Mouse (Mus musculus) layer of hippocampus, postnatal 25 days (tissue): ENCODE data around the gene Epha6. TPM values are rescaled to one million over a fixed set of nuclear protein-coding genes. Genes with fewer than 3 reads are reported as not detected.

Source experiments
- DNase-seq, 2 experiments: peaks; one replicate each; pipeline ENCODE4 v3.0.0; 2022; ENCODE audit warnings: mixed read lengths in 2 of 2, low spot score in 1 of 2; ENCODE audit errors: extremely low spot score in 1 of 2
- total RNA-seq, 2 experiments: library from RNA; stranded (reverse); gene quantifications; 2 replicates each; pipeline ENCODE4 v1.2.3; 2021

Epha6 gene
- total RNA-seq, 2 experiments from 2014 or later, result 164 to 228 TPM

DNA sequence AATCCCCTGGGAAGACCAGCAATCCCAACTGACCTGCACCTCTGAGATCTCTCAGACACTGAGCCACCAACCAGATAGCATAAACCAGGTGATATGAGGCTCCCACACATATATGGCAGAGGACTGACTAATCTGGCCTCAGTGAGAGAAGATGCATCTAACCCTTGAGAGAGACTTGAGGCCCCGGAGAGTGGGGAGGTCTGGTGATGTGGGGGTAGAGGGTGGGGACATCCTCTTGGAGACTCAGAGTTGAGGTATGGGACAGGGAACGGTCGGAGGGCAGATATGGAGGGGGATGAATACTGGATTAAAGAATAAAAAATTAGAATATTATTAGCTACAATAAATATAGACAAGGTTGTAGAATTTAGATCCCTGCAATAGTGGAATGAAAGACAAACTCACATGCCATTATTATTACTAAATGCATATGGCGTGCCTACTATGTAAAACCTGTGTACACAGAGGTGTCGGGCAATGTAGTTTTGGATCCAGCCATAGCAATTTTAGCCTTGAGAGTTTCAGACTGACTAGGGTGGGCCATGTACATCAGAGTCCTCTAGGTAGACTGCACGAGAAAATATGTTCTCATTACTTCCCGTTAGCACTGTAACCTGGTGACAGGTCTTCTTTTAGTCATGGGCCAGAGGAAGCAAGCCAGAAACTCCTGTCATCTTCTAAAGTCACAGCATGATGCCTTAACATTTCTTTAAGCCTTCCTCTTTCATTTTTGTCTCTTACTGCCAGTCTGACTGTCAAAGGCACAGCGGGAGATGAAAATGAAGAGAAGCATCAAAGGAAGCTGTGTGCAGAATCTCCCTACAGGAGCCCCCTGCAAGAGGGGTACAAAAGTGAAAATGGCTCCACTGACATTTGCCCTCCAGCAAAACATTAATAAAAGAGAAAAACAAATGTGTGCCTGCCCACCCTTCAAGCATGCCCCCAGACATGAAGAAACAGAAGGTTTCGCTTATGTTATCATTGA, 338.7 kb downstream of the Epha6 start:
- no peak for DNase-seq

DNA sequence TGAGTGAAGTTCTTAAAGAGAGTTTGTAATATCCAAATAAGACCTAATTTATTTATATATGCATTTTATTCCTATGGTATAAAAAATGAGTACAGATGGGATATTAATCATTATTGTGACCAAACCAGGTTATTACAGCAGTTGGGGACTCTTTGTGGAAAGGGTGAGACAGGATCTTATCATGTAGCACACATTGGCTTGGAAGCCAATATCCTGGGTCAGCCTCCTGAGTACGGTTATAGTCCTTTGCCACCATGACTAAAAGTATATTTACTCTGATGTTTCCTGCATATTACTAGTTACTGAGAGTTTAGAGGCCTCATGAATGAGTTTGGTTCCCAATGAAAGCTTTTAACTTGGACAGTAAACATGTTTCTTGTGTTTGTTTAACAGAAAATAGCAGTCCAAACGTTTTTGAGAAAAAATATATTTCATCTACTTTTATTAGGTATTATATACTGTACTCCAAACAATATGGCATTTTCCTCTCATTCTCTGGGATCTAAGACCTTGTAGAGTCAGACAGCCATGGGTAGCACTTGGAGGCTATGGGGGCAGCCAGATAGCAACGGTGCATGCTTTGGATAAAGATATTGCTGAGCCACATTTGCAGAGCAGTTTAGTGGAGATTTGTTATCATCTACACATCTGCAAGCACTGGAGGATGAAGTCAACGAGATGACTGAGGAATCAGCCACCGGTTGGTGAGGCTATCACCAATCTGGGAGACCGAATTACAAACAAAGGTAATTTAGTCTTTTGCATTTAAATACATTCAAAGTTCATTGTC, 340.4 kb downstream of the Epha6 start:
- no peak for DNase-seq

DNA sequence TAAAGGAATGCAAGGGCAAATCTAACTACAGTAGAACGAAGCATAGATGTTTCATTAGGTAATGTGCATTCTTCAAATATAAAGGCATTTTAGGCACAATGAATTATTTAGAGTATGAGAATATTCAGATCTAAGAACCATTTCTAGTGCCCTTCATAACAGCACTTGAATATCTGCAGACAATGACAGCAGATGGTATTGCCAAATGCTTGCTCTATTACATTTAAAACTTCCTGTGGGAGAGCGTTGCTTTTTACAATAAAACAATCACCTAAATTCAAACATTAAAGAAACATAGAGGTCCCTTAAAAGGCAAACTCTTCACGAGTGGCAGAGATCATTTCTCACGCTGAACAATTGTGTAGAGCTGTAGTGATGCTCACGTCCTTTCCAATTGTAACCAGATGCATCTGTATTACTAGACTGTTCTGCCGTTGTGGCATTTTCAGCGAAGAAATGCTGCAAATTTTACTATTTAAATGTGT, 347.1 kb downstream of the Epha6 start:
- DNase-seq, result no peak

DNA sequence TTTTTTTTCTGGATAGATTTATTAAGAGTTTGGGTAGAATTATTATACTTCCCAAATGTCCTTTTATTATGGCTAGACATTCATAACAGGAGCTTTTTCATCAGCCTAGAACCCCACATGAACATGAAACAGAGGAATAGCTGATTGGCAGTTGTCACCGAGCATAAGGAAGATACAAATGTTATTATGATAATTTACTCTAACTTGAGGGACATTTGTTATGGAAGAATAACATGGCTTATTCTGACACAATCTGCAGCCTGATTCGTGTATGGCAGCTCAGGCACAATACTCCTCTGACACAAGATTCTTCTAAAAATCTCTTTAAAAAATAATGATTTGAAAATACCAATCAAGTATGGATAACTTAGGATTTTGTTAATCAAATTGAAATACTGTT, 347.7 kb downstream of the Epha6 start:
- no peak for DNase-seq

DNA sequence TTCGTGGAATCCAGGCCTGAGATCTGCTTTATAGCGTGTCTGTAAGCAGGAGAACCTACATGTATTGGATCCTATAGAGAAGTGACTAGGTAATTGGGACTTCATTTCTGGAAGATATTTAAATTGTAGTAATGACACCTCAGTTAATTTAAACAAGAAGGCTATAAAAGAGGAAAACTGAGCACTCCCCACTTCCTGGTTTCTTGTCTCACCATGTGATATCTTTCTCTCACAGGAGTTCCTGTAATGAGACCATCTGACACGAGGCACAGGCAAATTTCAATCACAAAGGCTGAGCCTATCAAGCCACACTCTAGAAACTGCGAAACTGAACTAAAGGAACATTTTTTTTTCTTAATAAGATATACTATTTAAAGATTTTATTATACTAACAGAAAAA, 348.3 kb downstream of the Epha6 start:
- no peak for DNase-seq

DNA sequence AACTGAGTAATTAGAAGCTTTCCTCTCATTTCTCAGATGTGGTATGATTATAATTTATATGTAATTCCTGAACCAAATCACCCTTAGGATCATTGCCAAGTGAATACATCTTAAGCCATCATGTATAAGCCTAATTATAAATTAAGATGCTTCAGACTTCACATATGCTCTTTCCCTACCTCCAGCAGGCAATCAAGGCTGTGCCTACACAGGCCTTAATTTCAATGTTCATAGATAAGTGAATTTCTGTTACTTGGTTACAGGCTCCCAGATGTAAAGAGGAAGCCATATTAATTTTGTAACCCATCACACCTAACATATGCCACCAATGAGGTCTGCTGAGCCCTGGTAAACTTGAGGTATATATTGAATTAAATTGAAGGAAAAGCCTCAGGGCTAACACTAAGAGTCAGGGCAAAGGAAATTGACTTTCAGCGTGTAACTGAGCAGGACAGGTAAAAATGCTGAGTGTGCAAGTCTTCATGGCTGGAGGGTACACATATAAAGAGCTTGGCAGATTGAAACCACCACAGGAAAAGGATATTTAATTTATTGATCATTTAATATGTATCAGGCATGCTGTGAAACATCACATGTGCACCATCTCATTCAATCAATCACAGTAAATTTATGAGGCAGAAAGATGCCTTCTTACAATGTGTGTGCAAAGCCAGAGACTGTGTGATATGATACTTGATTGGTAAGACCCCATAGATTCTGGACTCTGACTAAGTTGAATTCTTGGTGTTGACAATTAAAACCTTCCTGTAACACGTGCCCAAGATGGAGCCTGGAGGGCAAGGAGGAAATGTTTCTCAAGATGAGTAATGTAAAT, 365.8 kb downstream of the Epha6 start:
- DNase-seq, result no peak

DNA sequence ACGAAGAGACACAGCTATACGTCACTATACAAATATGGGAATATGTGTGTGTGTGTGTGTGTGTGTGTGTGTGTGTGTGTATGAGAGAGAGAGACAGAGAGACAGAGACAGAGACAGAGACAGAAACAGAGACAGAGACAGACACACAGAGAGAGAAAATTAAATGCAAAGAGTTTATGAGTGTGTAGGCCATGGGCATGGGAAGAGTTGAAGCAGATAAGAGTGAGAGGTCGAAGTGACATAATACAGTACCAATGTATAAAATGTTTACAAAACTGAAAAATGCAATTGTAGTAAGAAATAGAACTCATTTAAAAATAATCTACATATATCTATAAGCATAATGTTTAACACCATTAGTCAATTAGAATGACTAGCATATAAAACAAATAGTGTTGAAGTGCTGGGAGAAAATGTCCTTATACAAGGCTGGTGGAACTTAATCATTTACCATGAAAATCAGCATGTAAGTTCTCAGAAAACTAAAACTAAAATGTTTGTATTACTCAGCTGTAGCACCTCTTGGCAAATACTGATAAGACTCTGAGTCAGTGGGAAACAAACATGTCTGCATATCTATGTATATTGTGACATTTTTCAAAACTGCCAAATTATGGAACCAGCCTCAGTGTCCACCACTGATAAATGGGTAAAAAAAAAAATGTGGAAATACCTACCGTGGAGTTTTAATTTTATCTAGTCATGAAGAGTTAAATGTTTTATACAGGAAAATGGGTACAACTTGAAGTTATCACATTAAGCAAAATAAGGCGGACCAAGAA, 371.2 kb downstream of the Epha6 start:
- no peak for DNase-seq

DNA sequence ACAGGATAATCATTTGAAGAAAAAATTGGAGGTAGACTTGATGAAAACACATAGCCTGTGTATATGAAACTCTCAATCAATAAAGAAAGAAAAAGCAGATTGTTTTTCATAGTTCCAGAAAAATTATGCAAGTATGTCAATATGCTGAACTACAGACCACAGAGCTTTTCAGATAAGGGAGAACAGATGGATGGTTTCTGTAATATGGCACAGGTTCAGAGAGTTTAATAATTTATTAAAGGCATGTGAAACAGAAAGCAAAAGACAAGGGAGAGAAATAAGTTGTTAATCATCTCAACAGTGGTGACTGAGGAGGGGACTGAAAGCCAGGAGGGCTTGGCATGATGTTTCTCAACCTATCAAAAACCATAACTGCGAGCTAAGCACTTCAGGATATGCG, 372.3 kb downstream of the Epha6 start:
- DNase-seq, result no peak

DNA sequence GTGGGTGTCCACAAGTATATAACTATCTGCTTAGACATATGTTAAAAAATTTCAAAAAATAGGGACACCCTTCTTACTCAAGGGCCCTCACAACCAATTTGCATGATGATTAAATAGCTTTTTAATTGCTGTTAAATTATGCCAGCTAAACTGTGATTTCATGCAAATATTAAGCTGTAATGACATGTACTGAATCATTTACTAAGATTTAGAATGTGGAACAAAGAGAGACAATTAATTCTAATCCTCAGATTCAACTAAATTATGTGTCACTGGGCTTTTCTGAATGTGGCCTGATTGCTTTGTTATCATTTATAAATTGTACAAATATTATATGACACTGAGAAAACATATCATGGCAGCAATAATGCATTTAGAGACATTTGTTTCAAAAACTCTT, 396.2 kb downstream of the Epha6 start:
- DNase-seq, result no peak

DNA sequence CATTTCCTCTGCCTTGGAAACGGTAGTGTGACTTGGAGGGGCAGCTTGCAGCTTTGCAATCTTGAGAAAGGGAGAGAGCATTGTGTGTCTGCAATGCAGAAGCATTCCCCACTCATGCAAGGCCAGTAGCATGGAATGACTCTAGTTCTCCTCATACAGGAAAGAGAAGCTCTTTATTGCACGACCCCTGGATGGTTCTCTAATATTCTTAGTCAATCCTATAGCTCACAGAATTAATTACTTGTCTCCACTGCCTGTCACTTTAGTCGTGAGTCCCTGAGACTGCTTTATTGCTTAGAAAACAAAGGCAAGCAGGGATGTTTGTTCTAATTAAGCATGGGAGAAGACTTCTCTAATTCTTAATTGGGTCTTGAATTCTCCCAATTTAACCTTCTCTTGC, 429.8 kb downstream of the Epha6 start:
- DNase-seq, result no peak

DNA sequence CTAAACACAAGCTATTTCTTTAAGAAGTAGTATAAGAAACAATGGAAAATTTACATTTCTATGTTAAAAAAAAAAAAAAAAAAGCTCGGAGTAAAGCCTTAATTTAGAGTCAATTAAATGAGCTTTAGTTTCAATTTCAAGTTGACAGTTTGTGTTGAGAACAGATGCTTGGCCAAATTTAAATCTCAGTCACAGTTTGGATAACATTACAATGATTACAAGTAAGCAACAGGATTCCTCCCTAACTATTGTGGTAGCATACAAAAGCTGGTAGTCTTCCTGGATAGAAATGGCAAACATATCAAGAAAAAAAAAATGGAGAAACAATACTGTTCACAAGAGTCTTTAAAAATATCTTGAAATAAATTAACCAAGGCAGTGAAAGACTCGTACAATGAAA, 452.9 kb downstream of the Epha6 start:
- no peak for DNase-seq

DNA sequence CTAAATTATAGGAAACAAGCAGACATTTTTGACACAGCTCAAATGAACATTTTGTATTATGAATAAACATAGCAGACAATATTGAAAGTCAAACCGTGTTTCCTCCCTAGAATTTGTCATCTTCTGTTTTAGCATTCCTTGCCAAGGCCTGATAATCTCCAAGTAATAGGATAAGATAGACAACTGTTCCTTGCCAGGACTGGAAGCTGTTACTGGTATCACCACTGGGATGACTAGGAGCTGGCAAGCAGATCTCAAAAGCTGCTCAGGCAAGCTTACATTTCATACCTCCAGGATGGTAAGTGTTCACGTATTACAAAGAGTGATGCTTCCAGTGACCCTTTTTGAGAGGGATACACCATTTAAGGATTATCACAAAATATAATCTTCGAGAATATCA, 461.0 kb downstream of the Epha6 start:
- DNase-seq, result no peak

DNA sequence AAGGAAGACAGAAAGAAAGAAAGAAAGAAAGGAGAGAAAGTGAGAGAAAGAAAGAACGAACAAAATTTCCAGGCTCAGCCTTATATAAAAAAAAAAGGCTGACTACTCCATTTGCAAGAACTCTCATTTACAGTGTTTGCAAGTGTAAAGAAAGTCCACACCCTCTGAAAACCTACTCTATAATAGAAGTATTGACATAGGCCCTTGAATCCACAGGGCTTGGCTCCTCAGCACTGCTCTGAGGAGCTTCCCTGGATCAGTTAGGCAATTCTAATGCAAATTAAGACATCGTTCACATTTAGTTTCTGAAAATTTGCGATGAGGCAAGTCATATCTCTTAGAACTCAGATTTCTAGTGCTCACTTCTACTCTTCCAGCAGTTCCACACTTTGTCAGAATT, 483.9 kb downstream of the Epha6 start:
- DNase-seq, result no peak

DNA sequence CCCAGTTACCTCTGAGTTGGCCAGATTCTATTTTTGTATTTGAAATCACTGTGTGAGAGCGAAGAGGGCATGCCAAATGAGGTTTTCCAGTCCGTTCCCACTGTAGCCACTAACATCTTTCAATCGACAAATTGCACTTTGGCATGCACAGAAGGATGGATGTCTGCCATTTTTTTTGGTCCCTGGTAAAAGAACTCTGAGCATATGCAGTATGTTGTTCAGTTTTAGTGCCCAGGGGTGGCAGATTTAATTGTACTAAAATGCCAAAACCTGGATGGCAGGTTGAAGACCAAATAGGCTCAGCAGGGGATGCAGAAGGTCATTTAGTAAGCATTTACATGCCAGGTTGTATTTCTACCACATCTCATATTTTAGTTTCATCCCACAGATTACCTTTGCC, 503.1 kb downstream of the Epha6 start:
- no peak for DNase-seq

DNA sequence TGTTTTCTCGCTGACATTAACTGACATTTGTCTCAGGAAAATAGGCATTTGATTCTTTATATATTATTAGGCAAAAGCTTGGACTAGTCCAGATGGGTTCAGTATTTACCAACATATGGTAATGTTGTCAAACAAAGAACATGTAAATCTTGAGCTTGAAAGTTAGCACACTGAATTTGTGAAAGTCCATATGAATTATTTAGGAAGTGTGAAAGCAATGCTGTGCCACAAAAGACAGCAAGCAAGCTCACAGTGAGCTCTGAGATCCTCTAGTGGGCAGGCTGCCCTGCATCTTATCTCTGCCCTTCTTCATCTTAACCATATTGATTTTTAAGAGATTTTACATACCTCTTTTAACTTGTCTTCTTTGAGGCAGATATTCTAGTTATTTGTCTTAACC, 510.0 kb downstream of the Epha6 start:
- no peak for DNase-seq

DNA sequence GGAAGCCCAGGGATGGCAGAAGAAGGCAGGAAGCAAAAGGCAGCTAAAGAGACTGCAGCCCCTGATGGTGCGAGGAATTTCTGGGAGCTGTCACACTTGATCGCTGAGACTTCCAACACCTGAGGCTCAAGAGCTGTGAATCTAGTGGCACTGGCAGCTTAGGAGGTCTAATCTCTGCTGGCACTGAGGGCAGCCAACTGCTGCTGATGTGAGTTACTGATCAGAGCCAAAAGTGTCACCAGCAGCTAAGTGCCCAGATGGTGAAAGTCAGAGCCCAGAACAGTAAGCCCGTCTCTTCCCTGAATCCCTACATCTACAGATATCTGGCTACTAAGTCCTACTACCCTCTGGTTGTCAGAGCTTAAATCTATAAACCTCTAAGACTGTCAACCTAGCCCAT, 518.4 kb downstream of the Epha6 start:
- DNase-seq, result no peak

DNA sequence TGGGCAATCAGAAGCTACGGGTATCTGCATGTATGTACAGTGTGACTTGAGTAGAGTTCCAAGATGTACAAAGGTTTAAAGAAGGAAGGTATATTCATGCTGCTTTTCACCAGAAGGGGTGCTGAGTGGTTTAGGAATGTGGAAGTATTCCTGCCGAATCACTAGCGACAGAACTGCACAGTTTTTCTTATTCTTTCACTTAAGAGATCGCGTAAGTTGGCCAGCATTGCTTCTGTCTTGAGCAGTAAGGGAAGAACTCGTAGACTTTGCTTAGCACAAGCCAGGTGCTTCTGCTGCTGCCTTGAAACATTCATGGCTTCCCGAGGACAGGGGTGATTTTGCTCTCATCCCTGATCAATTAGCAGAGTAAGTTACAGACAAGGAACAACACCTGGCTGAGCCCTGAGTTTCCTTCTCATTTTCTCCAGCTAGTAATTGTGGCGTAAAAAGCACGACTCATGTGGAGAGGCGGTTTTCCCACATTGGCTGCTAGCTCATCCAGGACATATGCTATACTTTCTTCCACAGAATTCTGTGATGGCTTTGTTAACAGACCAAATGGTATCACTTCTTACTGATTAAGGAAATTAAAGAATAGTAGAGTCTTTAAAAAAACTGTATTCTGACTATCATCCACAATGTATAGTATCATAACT, 534.7 kb downstream of the Epha6 start:
- no peak for DNase-seq

DNA sequence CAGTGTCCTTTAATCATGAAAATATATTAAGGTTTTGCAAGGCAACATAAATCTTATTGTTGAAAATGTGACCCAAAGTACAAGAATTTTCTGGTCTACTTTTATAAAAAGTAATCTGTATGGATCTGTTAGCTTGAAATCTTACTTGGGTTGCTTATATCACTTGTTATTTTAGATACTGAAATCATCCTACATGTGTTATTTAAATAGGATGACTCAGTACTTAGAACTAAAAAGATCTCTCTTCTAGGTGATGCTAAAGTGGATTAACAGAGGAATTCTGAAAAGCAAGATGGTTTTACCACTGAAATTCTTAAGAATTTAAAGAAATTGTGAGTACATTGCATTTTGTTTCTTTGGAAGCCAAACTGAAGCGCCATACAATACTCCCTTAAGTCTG, 561.5 kb downstream of the Epha6 start:
- DNase-seq, result no peak

DNA sequence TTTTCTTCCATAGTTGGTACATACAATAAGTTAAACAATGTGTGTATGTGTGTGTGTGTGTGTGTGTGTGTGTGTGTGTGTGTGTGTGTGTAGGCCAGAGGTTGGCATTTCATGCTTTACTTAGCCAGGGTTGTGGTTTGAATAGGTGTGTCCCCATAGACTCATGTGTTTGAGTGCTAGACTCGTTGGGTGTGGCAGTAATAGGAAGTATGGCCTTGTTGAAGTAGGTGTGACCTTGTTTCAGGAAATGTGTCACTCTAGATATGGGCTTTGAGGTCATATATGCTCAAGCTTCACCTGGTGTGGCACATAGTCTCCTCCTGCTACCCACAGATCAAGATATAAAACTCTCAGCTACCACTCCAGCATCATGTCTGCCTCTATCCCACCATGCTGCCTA, 577.0 kb downstream of the Epha6 start:
- no peak for DNase-seq
